Mouse (Mus musculus) midbrain, embryonic 10.5 days (tissue): ENCODE results near the gene A230050P20Rik. TPM values are rescaled to one million over a fixed set of nuclear protein-coding genes. Genes with fewer than 3 reads are reported as not detected.

Source experiments
- DNase-seq: peaks from one replicate; pipeline ENCODE4 v3.0.0-alpha.2; 2017; ENCODE audit warnings: low spot score
- H3K27ac ChIP-seq: fragments of 300-500 bp; sonication (generic); replicated peaks from 2 replicates; pipeline ENCODE4 v1.5.1; 2016; ENCODE audit warnings: mild to moderate bottlenecking
- H3K27me3 ChIP-seq: fragments of 300-500 bp; sonication (generic); 2 replicates; pipeline ENCODE4 v1.6.1; 2016; ENCODE audit warnings: low read depth, mild to moderate bottlenecking; ENCODE audit not compliant: poor library complexity, severe bottlenecking
- H3K36me3 ChIP-seq: fragments of 300-500 bp; sonication (generic); 2 replicates; pipeline ENCODE4 v1.6.1; 2016; ENCODE audit warnings: mild to moderate bottlenecking, moderate library complexity
- H3K4me1 ChIP-seq: fragments of 300-500 bp; sonication (generic); 2 replicates; pipeline ENCODE4 v1.6.1; 2016
- H3K4me3 ChIP-seq: fragments of 300-500 bp; sonication (generic); 2 replicates; pipeline ENCODE4 v1.5.1; 2016; ENCODE audit warnings: mild to moderate bottlenecking, moderate library complexity
- H3K9me3 ChIP-seq: fragments of 300-500 bp; sonication (generic); replicated peaks from 2 replicates; pipeline ENCODE4 v1.6.1; 2016; ENCODE audit warnings: mild to moderate bottlenecking
- WGBS: fragments of 180-500 bp; shearing (Covaris S2); methylation state at CpG from one replicate; pipeline ENCODE4 v1.1.7; 2016; 5-methylcytosine and 5-hydroxymethylcytosine counted together
- polyA plus RNA-seq: library from polyadenylated mRNA; unstranded; fragments of >200 nt; fragmentation: Nextera tagmentation; extraction: Ambion mirVana; gene quantifications from 2 replicates; pipeline ENCODE4 v1.2.1, GENCODE M21; 2016

A230050P20Rik gene
- polyA plus RNA-seq, 1 experiment from 2014 or later: 0.69 TPM

GRCm38 (mm10) chr9:20877118-20878040 lies 8.9 kb downstream of the A230050P20Rik start:
- DNase-seq: no peak
- Histone ChIP-seq H3K9me3 (no peaks in the 10 kb centered on the region), H3K4me3 (peak overlapping the region; percentile 57), H3K4me1 (peaks cover 8% of the 10 kb centered on the region), H3K27me3 (no peaks in the 10 kb centered on the region), H3K36me3 (no peaks in the 10 kb centered on the region), H3K27ac (peak overlapping the region; percentile 92)
- WGBS: 36% methylated on average over 14 of the region's 14 CpGs

DNA sequence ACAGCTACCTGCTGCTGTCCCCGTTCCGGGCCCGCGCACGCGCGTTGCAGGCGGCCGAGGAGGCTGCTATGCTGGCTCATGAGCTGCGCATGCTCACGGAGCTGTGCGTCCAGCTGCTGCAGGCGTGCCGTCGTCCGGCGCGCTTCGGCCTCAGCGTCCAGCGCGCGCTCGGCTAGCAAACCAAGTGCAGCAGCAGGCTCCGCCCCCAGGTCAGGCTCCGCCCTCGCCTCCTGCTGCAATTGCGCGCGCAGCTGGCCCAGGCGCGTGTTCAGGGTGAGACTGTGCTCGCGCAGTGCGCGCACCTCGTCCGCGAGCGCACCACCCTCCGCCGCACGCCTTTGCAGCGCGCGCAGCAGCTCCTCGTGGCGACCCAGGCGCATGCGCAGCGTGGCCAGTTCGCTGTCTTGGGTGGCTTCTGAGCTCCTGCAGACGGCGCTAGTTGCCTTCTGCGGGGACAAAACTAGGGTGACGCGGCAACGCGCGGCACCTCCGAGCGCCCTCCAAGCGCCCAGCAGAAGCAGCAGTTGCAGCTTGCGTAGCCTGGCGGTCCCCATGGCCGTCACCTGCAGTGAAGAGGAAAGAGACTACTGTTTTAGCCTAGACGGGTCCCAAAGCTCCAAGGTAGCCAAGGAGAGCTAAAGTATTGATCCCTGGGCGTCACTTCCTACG lies 9.7 kb downstream of the A230050P20Rik start:
- Histone ChIP-seq H3K27me3 (no peaks in the 10 kb centered on the region), H3K9me3 (no peaks in the 10 kb centered on the region), H3K36me3 (no peaks in the 10 kb centered on the region), H3K4me3 (peak overlapping the region; percentile 57), H3K27ac (peak overlapping the region; percentile 92), H3K4me1 (peaks cover 8% of the 10 kb centered on the region)
- WGBS: under 1% methylated on average over 69 of the region's 69 CpGs
- DNase-seq: peak; percentile 100

GRCm38 (mm10) chr9:20878710-20879065 lies 10.2 kb downstream of the A230050P20Rik start:
- H3K4me1 ChIP-seq: peaks cover 8% of the 10 kb centered on the region
- WGBS: 27% methylated on average over 10 of the region's 10 CpGs
- H3K36me3 ChIP-seq: no peaks in the 10 kb centered on the region
- peak overlapping the region; percentile 92 for H3K27ac ChIP-seq
- no peaks in the 10 kb centered on the region for H3K27me3 ChIP-seq
- H3K4me3 ChIP-seq: peak overlapping the region; percentile 57
- DNase-seq: no peak
- no peaks in the 10 kb centered on the region for H3K9me3 ChIP-seq

DNA sequence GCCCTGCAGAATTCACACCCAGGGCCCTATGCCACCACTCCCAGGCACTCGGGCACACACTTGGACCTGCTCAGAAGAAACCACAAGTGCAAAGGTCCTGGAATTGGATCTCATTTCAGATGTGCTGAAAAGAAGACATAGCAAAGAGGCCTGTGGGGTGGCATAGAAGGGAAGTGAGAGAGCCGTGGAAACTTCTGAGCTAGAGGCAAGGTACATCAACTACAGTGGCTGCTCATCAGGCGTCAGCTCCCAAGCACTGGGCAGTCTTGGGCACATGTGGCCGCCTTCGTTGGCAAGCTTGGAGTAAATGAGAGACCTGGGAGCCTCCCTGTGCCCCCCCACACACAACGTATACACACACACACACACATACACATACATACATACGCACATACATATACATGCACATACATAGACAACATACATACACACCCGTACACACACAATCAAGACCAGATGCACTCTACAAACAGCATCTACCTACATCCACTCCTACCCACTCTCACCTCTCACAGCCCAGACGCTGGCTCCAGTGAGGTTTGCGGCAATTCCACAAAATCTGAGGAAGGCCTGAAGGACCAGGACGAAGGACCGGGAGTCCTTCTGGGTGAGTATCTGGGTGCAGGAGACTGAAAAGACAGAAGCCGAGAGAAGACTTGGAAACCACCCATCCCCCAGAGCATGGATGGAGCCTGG lies 10.8 kb downstream of the A230050P20Rik start, which contains the start of gene Angptl6:
Angptl6 (minus strand) TSS at position 631 of the 696 bp plus-strand sequence.
- no peaks in the 10 kb centered on the region for H3K9me3 ChIP-seq
- H3K27ac ChIP-seq: peak within 1 kb of the TSS; percentile 92
- peak within 1 kb of the TSS; percentile 57 for H3K4me3 ChIP-seq
- H3K27me3 ChIP-seq: no peaks in the 10 kb centered on the region
- peaks cover 8% of the 10 kb centered on the region for H3K4me1 ChIP-seq
- no peak for DNase-seq
- WGBS: 94% methylated on average over 13 of the region's 13 CpGs
- H3K36me3 ChIP-seq: no peaks in the 10 kb centered on the region

GRCm38 (mm10) chr9:20886563-20886962 lies 18.1 kb downstream of the A230050P20Rik start:
- H3K4me1 ChIP-seq: peaks cover 15% of the 10 kb centered on the region
- H3K4me3 ChIP-seq: no peak overlapping the region
- no peaks in the 10 kb centered on the region; the same call in 1 of the 2 replicates for H3K9me3 ChIP-seq
- H3K27me3 ChIP-seq: no peaks in the 10 kb centered on the region
- 92% methylated on average over 2 of the region's 2 CpGs for WGBS
- no peak overlapping the region for H3K27ac ChIP-seq
- peaks cover 25% of the 10 kb centered on the region for H3K36me3 ChIP-seq
- DNase-seq: no peak

- 89% methylated on average over 6 of the region's 6 CpGs for WGBS
- DNase-seq: no peak
- H3K9me3 ChIP-seq: no peaks in the 10 kb centered on the region; the same call in 1 of the 2 replicates
- no peaks in the 10 kb centered on the region for H3K27me3 ChIP-seq
- peaks cover 31% of the 10 kb centered on the region for H3K36me3 ChIP-seq
- H3K27ac ChIP-seq: no peak overlapping the region
- H3K4me1 ChIP-seq: peaks cover 15% of the 10 kb centered on the region
- H3K4me3 ChIP-seq: peak overlapping the region; percentile 90; the same call in 1 of the 2 replicates
These were observed 18.7 kb downstream of the A230050P20Rik start for GRCm38 (mm10) chr9:20887191-20887590.

GRCm38 (mm10) chr9:20887704-20888385 lies 19.4 kb downstream of the A230050P20Rik start, which contains the start of gene Ppan:
Gene Ppan (plus strand): TSS chr9:20888175.
- peaks cover 37% of the 10 kb centered on the region for H3K36me3 ChIP-seq
- H3K27me3 ChIP-seq: no peaks in the 10 kb centered on the region
- peak; percentile 96 for DNase-seq
- H3K27ac ChIP-seq: peak within 1 kb of the TSS; percentile 89
- H3K9me3 ChIP-seq: no peaks in the 10 kb centered on the region; the same call in 1 of the 2 replicates
- H3K4me3 ChIP-seq: peak within 1 kb of the TSS; percentile 90
- under 1% methylated on average over 43 of the region's 43 CpGs for WGBS
- H3K4me1 ChIP-seq: peaks cover 15% of the 10 kb centered on the region

DNA sequence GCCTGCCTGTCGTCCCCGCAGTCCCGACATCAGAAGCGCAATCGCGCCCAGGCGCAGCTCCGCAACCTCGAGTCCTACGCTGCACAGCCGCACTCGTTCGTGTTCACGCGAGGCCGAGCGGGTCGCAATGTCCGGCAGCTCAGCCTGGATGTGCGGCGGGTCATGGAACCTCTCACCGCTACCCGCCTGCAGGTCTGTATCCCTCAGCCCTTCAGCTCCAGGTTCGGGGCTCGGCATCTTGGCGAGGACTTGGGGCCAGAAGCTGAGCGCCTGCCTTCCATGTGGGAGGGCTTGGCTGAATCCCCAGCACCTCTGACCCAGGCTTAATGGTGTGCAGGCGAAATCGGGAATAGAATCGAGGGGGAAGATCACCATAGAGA lies 19.9 kb downstream of the A230050P20Rik start:
- WGBS: under 1% methylated on average over 30 of the region's 30 CpGs
- Histone ChIP-seq H3K4me3 (peak overlapping the region; percentile 90), H3K36me3 (peaks cover 43% of the 10 kb centered on the region), H3K4me1 (peaks cover 15% of the 10 kb centered on the region), H3K9me3 (no peaks in the 10 kb centered on the region; the same call in 1 of the 2 replicates), H3K27me3 (no peaks in the 10 kb centered on the region), H3K27ac (peak overlapping the region; percentile 89)
- DNase-seq: no peak

- Histone ChIP-seq H3K9me3 (no peaks in the 10 kb centered on the region; the same call in 1 of the 2 replicates), H3K27ac (no peak overlapping the region), H3K36me3 (peaks cover 54% of the 10 kb centered on the region), H3K4me3 (peak overlapping the region; percentile 90), H3K4me1 (peaks cover 15% of the 10 kb centered on the region), H3K27me3 (no peaks in the 10 kb centered on the region)
- 84% methylated on average over 29 of the region's 29 CpGs for WGBS
- DNase-seq: no peak
These were observed 21.0 kb downstream of the A230050P20Rik start for GRCm38 (mm10) chr9:20889185-20890141.

GRCm38 (mm10) chr9:20890411-20890810 lies 22.0 kb downstream of the A230050P20Rik start:
- Histone ChIP-seq H3K27ac (no peak overlapping the region), H3K9me3 (no peaks in the 10 kb centered on the region), H3K4me3 (peak overlapping the region; percentile 4; the same call in 1 of the 2 replicates), H3K4me1 (peaks cover 15% of the 10 kb centered on the region), H3K27me3 (no peaks in the 10 kb centered on the region), H3K36me3 (peaks cover 63% of the 10 kb centered on the region)
- 93% methylated on average over 5 of the region's 5 CpGs for WGBS
- no peak for DNase-seq
